Mouse (Mus musculus) ES-E14 (cell line): ENCODE data around the gene Tnfaip8l2.

Experiments used
- HCFC1 ChIP-seq: IDR thresholded peaks from 2 replicates; pipeline ENCODE4 v1.6.1; 2012; ENCODE audit warnings: low read length, inconsistent platforms, borderline replicate concordance; ENCODE audit not compliant: insufficient read depth
- ZNF384 ChIP-seq: IDR thresholded peaks from 2 replicates; pipeline ENCODE4 v1.6.1; 2012; ENCODE audit warnings: low read depth, low read length, inconsistent platforms

DNA sequence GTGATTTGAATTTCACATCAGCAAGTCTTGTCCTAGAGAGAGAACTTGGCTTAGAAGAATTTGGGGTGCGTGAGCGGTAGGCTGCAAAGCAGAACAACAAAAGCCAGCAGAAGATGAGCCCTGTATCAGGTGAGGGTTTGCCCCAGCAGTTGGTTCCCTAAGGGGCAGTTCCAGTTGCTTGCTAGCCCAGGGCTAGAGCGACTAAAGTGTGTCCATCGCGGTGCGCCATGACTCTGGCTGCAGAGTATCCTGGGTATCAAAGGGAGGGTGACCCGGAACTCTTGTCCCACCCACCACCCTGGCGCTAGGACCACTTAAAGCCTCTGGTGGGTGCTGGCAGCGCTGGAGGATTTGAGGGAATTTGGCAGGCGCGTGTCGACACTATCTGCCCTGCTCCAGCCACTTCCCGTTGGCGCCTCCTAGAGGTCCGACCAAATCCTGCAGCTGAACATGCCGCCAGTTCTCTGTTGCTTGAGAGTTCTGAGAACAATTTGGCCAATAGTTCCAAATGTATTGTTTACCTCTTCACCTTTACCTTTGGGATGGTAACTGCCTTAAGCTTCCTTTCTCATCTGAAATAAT is 31.9 kb upstream of the Tnfaip8l2 start:
- TF ChIP-seq ZNF384, result no peak
- no peak for TF ChIP-seq HCFC1
